Mouse (Mus musculus) cerebellum, adult 9-11 months (tissue): ENCODE measurements around the gene Lig1.

Experiments
- DNase-seq: peaks from one replicate; pipeline ENCODE4 v3.0.0; 2022

Gene Lig1

DNA sequence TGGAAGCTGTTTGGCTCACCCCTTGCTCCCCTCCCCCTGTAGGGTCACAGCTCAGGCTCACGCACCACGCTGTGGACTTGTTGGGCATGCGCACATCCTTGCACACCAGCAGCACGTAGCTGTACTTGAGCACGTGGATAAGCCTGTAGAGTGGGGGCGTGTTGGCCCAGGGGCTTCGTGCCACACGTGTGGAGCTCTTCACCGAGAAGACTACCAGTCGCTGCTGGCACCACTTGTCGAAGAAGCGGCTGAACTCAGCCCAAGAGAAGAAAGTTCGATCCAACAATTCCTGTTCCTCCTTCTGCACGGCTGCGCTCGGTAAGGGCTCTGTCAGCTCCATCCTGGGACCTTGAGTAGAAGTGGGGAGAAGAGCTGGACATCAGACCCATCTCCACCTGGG, at the start of gene Lig1:
Gene Lig1 (plus strand): TSS at position 203 of the 400 bp plus-strand sequence.
- peak; percentile 60 for DNase-seq

DNA sequence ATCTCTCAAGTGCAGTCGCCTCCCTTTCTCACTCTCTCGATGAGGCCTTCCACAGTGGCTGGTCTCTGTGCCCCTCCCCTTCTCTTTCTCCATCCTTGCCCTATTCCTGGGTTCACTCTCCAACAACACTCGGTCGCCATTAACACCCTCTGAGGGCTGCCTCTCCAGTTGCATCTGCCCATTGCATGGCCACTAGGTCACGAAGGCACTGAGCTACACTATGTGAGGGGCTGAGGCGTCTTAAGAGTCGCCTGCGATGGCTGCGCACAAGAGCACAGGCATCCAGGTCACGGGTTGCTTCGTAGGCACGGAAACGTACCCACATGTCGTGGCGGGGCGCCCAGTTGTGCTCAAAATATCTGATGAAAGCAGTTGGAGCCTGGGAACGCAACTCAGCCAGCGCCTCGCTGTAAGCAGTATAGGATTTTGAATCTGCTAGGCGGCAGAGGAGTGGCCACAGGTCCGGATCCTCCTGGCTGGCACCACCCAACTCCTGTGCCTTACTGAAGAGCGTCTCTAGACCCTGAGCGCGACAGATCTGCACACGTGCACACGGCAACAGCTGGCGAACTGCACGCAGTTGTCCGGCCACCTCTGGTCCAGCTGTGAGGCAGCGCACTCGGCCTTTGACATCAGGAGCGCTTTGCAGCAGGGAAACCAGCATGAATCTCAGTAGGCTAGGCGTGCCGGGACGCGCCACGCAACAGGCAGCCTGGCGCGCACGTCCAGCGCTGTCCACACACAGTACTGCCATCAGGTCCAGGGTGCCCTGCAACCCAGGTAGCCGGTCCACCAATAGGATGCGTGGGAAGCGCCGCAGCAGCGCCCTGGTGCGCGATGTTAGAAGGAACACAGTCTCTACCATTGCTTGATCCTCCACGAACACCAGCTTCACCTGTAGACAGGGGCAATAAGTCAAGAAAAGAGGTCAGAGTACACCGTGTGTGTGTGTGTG, 16.1 kb upstream of the Lig1 start:
- no peak for DNase-seq

DNA sequence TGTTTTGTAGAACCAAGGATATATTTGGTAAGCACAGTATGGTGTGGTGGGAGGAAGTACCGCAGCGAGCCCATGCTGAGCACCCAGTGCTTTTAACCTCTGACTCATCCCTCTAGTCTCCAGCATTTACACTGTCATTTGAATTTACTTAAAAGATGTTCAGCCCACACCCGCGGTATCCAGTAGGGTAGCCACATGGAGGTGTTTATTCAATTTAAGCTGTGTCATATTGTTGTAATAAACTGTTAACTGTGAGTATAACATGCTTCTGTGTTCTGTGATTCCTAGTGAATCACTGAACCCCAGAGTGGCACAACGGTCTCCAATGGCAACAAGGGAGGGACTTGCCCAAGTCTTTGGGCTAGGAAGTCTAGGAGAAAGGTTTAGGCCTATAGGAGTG, 13.2 kb upstream of the Lig1 start:
- no peak for DNase-seq

DNA sequence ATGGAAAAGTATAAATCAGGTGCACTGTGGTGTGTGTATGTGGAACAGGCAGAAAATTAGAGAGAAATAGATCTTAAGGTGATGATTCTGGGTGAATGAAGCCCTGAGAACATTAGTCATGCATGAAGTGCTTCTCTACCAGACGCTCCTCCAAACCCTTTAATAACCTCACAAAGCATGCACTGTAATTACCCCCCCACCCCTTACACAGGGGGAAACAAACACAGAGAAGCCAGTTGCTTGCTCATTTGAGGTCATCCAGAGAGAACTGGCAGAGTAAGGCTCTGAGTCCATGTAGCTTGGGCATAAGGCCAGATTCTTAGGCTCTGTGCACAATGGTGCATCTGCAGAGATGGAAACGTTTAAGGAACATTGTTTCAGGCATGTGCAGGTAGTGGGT, 12.7 kb upstream of the Lig1 start:
- no peak for DNase-seq

DNA sequence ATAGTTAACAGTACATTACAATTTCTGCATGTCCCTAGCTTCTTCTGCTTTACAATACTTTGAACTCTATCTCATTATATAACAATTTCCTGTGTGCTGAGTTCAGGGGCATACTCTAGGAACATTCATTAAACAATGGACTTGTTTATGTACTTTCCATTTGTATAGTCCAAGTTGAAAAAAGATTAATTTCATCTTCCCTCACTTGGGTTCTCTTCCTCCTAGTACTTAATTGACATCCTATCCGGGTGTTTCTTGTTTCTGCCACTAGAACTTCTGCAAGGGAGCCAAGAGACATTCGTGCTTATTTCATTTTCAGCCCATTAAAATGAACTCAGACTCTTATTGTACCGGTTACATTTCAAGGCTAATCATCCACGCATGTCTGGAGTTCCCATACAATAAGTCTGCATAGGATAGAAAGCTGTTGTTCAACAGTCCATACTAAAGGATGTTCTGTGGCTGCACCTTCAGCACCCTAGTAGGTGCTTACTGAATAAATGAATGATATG, 8.3 kb upstream of the Lig1 start:
- DNase-seq: no peak

DNA sequence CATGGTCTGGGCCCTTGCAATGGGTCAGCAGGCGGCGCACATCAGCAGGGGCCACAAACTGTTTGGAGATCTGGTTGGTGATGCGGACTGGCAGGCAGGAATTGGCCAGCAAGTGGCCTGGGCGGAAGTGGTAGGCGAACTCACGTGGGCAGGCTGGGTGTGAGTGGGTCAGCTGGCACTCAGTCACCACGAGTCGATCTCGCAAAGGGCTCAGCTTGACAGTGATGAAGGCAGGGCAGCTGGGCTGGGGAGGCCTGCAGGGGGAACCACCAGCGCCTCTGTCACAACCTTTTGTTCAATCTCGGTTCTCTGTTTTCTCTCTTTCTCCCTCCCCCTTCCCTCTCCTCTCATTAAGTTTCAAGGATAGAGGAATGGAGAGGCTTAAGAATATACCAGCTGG, 7.7 kb upstream of the Lig1 start:
- DNase-seq: no peak

DNA sequence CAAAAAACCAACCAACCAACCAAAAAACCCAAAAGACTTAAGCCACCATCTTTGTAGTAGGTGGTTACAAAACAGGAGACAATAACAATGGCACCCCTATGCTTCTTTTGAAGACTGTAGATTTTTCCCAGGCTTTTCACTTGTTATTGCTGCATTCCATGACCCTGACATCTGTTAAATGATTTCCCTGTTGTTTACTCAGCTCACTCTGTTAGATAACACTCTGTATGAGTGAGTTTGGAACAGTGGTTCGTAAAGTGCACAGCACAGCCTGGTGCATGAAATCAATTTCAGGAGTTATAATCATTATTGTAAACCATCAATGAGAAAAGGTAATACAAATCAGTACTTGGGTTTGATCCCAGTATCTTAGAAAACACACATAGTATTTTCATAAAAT, 5.4 kb upstream of the Lig1 start:
- no peak for DNase-seq

DNA sequence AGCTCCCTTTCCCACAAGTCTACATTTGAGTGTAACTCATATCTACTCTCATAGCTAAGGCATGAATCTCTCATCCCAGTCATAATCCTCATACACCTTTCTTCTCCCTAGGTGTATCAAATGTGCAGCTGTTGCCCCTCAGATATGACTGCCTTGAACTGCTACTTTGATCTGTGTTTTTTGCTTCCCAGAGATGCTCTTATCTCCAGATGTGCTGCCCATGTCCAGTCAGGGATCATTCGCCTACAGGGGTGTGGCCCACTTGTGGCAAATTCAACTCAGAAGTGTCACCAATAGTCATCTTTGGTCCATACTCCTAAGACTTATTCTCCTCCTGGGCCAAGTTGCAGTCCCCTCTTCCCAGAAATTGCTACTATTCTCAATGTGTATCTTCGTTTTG, 750 bp downstream of the Lig1 start:
- DNase-seq: no peak

DNA sequence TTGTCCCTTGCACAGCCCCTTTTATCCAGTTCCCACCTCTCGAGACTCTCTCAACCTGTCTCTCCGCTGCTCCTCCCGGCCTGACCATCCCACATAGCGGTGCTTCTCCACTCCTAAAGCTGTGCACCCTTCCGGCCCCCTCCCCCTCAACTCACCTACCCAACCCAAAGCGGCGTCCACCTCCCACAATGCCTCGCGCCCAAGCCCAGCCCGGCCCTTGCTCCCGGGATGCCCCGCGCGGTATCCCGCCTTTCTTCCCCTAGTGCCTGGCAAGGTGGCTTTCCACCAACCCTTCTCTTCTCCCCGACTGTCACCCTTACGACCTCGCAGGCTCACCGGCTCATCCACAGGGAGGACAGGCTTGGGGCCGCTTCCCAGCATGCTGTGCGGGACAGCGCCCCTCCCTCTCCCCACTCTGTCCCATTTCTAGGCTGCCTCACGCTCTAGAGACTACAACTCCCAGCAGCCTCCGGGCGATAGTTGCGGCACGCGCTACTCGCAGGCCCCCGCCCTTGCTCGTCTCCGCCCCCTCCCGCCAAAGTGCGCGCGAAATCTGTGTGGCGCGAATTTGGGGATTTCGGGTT, 1.3 kb downstream of the Lig1 start, which contains the start of gene Zswim9:
Gene Zswim9 (minus strand): TSS at position 414 of the 584 bp plus-strand sequence.
- peak; percentile 94 for DNase-seq

DNA sequence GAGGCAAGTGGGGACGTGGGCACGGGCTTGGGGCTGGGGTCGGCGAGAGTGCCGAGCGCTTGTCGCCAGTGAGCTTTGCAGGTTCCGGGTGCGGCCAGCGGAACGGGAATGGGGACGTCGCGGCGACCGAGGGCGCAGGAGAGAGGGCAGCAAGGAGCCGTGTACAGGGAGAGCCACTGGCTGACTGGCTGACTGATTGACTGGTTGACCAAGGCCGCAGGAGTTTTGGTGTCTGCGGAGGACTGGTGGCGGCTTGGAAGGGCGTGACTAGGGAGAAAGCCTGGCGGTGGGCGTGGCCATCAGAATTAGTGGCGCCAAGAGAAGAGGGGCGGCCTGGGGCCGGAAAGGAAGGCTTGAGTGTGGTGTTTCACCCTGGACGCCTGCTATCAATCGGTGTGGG, 1.9 kb downstream of the Lig1 start:
- DNase-seq: peak; percentile 51

DNA sequence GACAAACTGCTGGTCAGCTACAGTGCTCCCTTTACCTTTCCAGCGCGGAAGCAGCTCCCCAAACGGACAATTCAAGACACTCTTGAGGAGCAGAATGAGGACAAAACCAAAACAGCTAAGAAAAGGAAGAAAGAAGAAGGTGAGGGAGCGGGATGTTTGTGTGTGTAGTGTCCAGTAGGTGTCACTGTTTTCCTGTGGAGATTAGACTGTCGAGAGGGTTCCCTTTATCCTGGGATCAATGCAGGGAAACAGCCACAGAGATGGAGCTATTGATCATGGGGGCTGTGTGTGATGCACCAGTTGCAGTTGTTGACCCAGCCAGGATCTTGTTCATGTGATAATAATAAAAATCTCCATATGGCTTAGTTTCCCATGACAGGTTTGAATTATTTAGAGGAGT, 11.5 kb downstream of the Lig1 start:
- no peak for DNase-seq

DNA sequence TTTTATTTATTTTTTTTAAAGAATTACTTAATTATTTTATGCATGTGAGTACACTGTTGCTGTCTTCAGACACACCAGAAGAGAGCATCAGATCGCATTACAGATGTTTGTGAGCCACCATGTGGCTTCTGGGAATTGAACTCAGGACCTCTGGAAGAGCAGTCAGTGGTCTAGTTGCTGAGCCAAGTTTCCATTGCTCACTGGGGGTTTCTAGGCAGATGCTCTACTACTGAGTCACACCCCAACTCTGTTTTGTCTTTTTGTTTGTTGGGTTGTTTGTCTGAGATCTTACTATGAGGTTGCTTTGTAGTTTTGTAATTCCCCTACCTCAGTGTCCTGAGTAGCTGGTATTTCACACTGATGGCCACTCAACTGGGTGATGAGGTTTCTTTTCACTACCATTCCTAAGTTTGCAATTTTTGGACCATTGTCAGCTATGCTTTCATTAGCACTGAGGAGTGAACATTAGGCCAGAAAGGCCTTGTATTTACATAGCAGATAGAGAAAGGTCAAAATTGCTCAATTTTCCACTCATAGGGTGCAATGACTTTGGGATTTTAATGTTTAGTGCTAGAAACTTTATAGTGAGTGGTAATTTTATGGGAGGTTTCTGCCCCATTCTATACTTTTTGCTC, 13.1 kb downstream of the Lig1 start:
- no peak for DNase-seq

DNA sequence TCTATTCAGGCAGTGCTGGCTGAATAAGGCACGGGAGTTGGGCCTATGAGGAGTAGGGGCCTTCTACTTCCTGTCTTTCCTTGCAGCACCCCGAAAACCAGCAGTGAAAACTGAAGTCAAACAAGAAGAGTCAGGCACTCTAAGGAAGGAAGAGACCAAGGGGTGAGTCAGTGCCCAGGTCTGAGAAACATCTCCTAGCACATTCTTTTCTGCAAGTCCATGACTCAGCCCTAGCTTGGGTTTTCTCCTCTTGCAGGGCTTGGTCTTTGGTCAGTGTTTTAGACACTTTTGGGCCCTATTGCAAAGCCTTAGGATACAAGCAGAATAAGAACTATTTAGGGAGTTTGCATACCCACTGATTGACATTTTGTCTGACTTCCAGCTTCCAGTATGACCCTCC, 14.3 kb downstream of the Lig1 start:
- no peak for DNase-seq

DNA sequence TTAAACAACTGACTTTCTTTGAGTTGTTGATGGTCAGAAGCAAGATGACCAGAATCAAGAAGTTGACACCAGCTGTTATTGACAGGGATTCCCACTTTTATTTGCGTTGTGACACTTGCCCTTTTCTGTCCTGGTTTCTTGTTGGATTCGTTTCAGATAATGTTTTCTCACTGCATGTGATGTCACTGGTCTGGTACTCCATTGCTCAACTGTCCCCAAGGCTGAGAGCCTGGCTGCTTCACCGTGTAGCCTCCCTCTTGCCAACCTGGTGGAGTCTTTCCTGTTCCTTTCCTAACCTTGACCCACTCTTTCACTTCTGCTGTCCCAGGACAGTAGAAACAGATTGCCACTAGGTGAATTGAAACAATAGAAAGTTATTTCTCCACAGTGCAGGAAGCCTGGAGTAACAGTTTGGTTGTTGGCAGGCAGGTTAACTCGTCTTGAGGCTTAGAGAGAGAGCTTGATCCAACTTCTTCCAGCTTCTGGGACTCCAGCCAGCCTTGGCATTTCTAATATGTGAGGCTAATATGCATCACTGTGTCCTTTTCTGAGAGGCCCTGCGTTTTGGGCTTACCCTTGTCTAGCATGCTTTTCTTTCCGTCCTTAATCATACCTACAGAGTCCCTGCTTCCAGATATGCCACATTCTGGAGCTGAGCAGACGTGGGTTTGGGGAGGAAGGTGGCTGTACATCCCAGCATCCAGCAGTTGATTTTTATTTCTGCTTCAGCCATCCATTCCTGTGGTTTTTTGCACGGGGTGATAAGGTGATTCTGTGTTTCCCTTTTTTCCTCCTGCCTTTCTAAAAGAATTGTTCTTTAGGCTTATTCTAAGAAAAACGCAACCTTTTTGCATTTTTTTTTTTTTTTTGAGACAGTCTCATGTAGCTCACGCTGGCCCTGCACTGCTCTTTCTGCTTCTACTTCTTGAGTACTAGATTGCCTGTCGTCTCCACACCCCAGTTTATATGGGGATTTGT, 17.1 kb downstream of the Lig1 start:
- no peak for DNase-seq

DNA sequence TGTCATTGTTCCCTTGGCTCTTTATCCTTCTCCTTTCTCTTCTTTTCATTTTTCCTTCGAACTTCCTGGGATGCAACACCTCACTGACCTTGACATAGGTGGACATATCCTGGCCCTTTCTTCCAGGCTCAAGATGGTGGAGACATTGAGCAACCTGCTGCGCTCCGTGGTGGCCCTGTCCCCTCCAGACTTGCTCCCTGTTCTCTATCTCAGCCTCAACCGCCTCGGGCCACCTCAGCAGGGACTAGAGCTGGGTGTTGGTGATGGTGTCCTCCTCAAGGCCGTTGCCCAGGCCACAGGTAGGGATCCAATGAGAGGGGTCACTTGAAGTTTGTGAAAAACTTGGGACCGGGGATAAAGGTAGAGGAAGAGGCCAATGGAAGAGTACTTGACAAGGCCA, 18.2 kb downstream of the Lig1 start:
- DNase-seq: no peak

DNA sequence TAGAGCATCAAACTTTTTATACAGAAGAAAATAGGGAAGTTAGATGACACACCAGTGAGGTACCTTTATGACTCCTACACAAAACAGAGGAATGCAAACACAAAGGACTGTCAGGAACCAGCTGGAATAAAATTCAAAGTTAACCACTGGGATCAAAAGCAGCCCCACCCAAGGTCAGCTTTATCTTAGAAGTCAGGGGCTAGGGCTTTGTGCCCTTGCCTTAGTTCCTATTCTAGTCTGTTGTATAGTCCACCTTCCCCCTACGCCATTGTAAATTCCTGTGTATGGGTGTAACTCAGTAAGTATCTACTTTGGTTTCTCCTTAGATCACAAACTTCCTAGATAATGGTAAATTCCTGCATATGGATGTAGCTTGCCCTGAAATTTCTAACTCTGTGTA, 20.6 kb downstream of the Lig1 start:
- DNase-seq: no peak

DNA sequence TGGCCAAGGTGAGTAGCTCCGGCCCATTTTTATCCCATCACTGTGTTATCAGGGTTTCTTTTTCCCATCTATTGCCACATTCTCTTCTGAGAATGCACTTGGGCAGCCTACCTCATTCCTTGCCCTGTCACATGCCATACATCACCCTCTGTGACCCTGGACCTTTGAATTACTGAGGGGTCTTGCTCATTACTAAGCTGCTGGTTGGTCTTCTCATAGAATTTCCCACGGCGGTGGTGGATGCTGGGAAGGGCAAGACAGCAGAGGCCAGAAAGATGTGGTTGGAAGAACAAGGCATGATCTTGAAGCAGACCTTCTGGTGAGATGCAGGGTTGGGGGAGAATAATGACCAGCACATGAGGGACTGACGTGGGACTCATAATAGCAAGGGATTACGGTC, 21.7 kb downstream of the Lig1 start:
- no peak for DNase-seq

DNA sequence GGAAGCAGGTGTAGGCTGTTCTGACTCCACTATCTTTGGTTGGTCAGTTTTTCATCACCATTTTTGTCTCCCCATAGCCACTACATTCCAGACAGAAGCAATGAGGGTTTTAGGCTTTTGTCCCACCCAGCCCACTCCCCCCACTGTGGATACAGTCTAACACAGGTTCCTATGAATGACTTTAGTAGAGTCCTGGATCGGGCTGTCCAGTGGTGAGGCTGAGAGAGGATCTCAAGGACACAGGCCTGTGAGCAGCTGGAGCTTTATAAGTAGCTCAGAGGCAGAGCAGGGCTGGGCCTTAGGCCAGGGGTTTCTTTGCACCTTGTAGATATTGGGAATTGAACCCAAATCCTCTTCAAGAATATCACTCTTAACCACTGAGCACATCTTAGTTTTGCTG, 24.6 kb downstream of the Lig1 start:
- no peak for DNase-seq

DNA sequence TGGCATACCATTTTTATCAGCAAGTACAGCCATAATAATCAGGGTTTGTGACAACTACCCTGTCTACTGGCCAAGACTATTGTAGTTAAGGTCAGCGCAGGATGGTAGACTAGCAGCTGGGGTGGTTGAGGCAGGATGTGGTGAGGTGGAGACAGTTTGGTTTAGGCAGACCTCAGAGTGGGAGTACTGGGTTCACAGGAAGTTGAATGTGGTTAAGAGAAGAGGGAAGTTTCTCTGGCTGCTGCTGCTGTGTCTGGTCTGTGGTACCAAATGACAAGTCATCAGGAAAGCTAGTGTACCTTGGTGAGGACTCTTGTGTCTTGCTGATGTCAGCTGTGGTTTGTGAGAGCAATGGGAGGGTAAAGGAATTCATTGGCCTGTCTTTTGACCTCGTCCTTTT, 25.7 kb downstream of the Lig1 start:
- no peak for DNase-seq

DNA sequence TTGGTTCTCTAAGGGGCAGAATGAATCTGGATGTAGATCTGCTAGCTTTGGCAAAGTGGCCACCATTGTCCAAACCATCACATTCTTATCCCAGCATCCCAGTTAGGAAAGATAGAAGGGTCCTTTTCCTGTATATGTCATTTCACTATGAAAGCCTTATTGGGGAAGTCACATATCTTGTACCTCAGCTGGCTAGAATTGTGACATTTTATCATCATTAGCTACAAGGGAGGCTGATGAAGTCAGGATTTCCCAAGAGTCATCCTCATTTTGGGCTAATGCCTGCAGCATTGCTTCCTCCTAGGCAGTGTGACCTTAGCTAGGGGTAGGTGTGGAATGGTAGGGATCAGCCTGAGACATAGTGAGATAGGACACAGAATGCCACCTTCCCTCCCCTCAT, 26.3 kb downstream of the Lig1 start:
- no peak for DNase-seq

DNA sequence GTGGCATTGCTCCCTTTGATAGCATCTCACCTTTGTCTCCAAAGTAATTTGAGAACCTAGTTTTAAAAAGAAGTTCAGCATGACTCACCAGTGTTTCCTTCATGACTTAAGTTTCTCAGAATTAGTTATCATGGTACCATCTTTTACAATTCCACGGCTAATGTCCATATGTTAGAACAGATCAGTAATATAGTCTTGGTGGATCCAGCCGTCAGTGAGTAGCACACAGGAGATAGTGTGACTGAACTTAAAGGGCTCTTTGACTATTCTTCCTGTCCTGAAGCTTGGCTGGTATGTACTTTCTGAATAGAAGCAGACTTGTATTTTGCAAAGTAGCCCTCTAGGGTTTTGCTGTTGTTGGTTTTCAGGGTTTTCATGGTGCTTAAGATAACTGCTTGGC, 32.3 kb downstream of the Lig1 start:
- no peak for DNase-seq

DNA sequence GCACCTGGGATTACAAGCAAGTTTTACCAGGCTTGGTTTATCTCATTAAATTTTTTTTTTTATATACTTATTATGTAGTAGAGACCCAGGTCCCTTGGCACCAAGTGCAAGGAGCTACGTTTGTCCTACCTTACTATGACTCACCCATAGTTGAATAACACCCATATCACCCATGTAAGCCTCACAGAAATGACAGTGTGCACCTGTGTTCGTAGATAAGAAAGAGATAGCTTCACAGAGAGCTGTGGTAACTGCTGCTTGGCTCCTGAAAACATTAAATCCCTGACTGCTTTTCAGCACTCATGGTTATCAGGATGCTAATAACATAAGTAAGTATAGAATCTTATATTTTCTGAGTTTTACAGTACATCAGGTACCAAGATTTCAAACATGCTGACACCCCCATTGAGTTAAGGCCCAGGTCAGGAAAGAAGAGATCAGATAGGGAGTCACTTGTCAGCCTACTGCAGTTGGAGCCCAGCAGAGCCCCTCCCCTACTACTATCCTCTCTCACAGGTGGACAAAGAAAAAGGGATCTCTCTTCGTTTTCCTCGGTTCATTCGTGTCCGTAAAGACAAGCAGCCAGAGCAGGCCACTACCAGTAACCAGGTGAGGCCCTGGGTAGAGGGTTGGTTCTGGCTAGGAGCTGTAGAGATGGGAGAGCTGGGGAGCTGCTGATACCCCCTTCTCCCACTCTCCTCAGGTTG, 33.6 kb downstream of the Lig1 start:
- no peak for DNase-seq
